Mouse (Mus musculus): ENCODE measurements around the gene Fbxo42. TPM values are rescaled to one million over a fixed set of nuclear protein-coding genes. Genes with fewer than 3 reads are reported as not detected.

Gene Fbxo42
- polyA plus RNA-seq, 1 experiment from 2014 or later: 21.6 TPM

- peaks cover 28% of the 10 kb centered on the region for H3K4me1 ChIP-seq
- H3K4me3 ChIP-seq: no peak overlapping the region
- no peaks in the 10 kb centered on the region for H3K9me3 ChIP-seq (replicated peaks)
- H3K27me3 ChIP-seq (replicated peaks): peaks cover 91% of the 10 kb centered on the region
- H3K27ac ChIP-seq: no peak overlapping the region
- H3K9ac ChIP-seq: no peak overlapping the region
- ATAC-seq: no peak
- H3K4me2 ChIP-seq: no peak overlapping the region
- 58% methylated on average over 3 of the region's 3 CpGs for WGBS (ENCODE audit: insufficient replicate concordance)
- no peaks in the 10 kb centered on the region for H3K36me3 ChIP-seq
Measured at GRCm38 (mm10) chr4:141236856-141237255, 89.1 kb downstream of the Fbxo42 start.

- no peak overlapping the region for H3K27ac ChIP-seq
- H3K36me3 ChIP-seq: no peaks in the 10 kb centered on the region
- 6% methylated on average over 20 of the region's 20 CpGs for WGBS (ENCODE audit: insufficient replicate concordance)
- peaks cover 95% of the 10 kb centered on the region for H3K27me3 ChIP-seq (replicated peaks)
- peaks cover 34% of the 10 kb centered on the region for H3K4me1 ChIP-seq
- no peak for ATAC-seq
- H3K9ac ChIP-seq: 0 out of 2 replicates have a peak overlapping the region, but pooled peaks have one; percentile 19
- H3K9me3 ChIP-seq (replicated peaks): no peaks in the 10 kb centered on the region
- peak overlapping the region; percentile 43 for H3K4me3 ChIP-seq
- peak overlapping the region; percentile 65 for H3K4me2 ChIP-seq
Measured at GRCm38 (mm10) chr4:141238492-141239387, 91.0 kb downstream of the Fbxo42 start.

GRCm38 (mm10) chr4:141239388-141240125 is 91.8 kb downstream of the Fbxo42 start, which contains the start of gene Arhgef19:
Gene Arhgef19 (plus strand): TSS chr4:141239499.
- H3K36me3 ChIP-seq: no peaks in the 10 kb centered on the region
- peak within 1 kb of the TSS; percentile 43 for H3K4me3 ChIP-seq
- H3K4me2 ChIP-seq: peak within 1 kb of the TSS; percentile 65
- no peak within 1 kb of the TSS for H3K27ac ChIP-seq
- H3K4me1 ChIP-seq: peaks cover 34% of the 10 kb centered on the region
- no peaks in the 10 kb centered on the region for H3K9me3 ChIP-seq (replicated peaks)
- 0 out of 2 replicates have a peak within 1 kb of the TSS, but pooled peaks have one; percentile 19 for H3K9ac ChIP-seq
- peak; percentile 90 for ATAC-seq
- 2% methylated on average over 31 of the region's 31 CpGs for WGBS (ENCODE audit: insufficient replicate concordance)
- peaks cover 95% of the 10 kb centered on the region for H3K27me3 ChIP-seq (replicated peaks)

- peaks cover 34% of the 10 kb centered on the region for H3K4me1 ChIP-seq
Measured at GRCm38 (mm10) chr4:141240617-141241016, 92.9 kb downstream of the Fbxo42 start.

GRCm38 (mm10) chr4:141241861-141242260 is 94.1 kb downstream of the Fbxo42 start:
- 23% methylated on average over 15 of the region's 15 CpGs for WGBS (ENCODE audit: insufficient replicate concordance)
- H3K27ac ChIP-seq: no peak overlapping the region
- ATAC-seq: no peak
- no peaks in the 10 kb centered on the region for H3K36me3 ChIP-seq
- H3K4me1 ChIP-seq: peaks cover 34% of the 10 kb centered on the region
- no peak overlapping the region for H3K4me2 ChIP-seq
- peaks cover 98% of the 10 kb centered on the region for H3K27me3 ChIP-seq (replicated peaks)
- no peak overlapping the region for H3K4me3 ChIP-seq
- H3K9ac ChIP-seq: no peak overlapping the region
- H3K9me3 ChIP-seq (replicated peaks): no peaks in the 10 kb centered on the region

More at GRCm38 (mm10) chr4:141240617-141241016, 92.9 kb downstream of the Fbxo42 start:
- no peaks in the 10 kb centered on the region for H3K36me3 ChIP-seq
- peak overlapping the region; percentile 65 for H3K4me2 ChIP-seq
- H3K9me3 ChIP-seq (replicated peaks): no peaks in the 10 kb centered on the region
- no peak overlapping the region for H3K27ac ChIP-seq
- peak; percentile 48 for ATAC-seq
- WGBS (ENCODE audit: insufficient replicate concordance): 1% methylated on average over 14 of the region's 14 CpGs
- H3K27me3 ChIP-seq (replicated peaks): peaks cover 97% of the 10 kb centered on the region
- no peak overlapping the region for H3K9ac ChIP-seq
- H3K4me3 ChIP-seq: peak overlapping the region; percentile 10

GRCm38 (mm10) chr4:141242651-141243241 is 95.0 kb downstream of the Fbxo42 start:
- peaks cover 99% of the 10 kb centered on the region for H3K27me3 ChIP-seq (replicated peaks)
- H3K36me3 ChIP-seq: no peaks in the 10 kb centered on the region
- H3K9me3 ChIP-seq (replicated peaks): no peaks in the 10 kb centered on the region
- WGBS (ENCODE audit: insufficient replicate concordance): 10% methylated on average over 11 of the region's 11 CpGs
- H3K4me2 ChIP-seq: no peak overlapping the region
- H3K27ac ChIP-seq: no peak overlapping the region
- H3K4me1 ChIP-seq: peaks cover 41% of the 10 kb centered on the region
- H3K9ac ChIP-seq: no peak overlapping the region
- H3K4me3 ChIP-seq: no peak overlapping the region
- no peak for ATAC-seq

GRCm38 (mm10) chr4:141243636-141244035 is 95.9 kb downstream of the Fbxo42 start:
- Histone ChIP-seq H3K4me2 (no peak overlapping the region), H3K36me3 (no peaks in the 10 kb centered on the region), H3K9me3 (replicated peaks) (no peaks in the 10 kb centered on the region), H3K27me3 (replicated peaks) (peaks cover 100% of the 10 kb centered on the region), H3K27ac (no peak overlapping the region), H3K9ac (no peak overlapping the region), H3K4me3 (no peak overlapping the region), H3K4me1 (peaks cover 47% of the 10 kb centered on the region)
- 46% methylated on average over 5 of the region's 5 CpGs for WGBS (ENCODE audit: insufficient replicate concordance)
- no peak for ATAC-seq

GRCm38 (mm10) chr4:141244401-141244800 is 96.7 kb downstream of the Fbxo42 start:
- WGBS (ENCODE audit: insufficient replicate concordance): 48% methylated on average over 5 of the region's 5 CpGs
- H3K4me2 ChIP-seq: no peak overlapping the region
- no peak for ATAC-seq
- no peak overlapping the region for H3K27ac ChIP-seq
- H3K36me3 ChIP-seq: no peaks in the 10 kb centered on the region
- peaks cover 40% of the 10 kb centered on the region for H3K4me1 ChIP-seq
- H3K27me3 ChIP-seq (replicated peaks): peaks cover 100% of the 10 kb centered on the region
- H3K4me3 ChIP-seq: no peak overlapping the region
- H3K9me3 ChIP-seq (replicated peaks): no peaks in the 10 kb centered on the region
- H3K9ac ChIP-seq: no peak overlapping the region

- Histone ChIP-seq H3K9ac (no peak overlapping the region), H3K27ac (no peak overlapping the region), H3K4me3 (no peak overlapping the region)
Measured at GRCm38 (mm10) chr4:141244931-141245425, 97.3 kb downstream of the Fbxo42 start.

GRCm38 (mm10) chr4:141246089-141246997 is 98.6 kb downstream of the Fbxo42 start:
- Histone ChIP-seq H3K27ac (no peak overlapping the region), H3K9ac (no peak overlapping the region), H3K4me1 (peaks cover 23% of the 10 kb centered on the region)

More at GRCm38 (mm10) chr4:141244931-141245425, 97.3 kb downstream of the Fbxo42 start:
- no peaks in the 10 kb centered on the region for H3K36me3 ChIP-seq
- 28% methylated on average over 9 of the region's 9 CpGs for WGBS (ENCODE audit: insufficient replicate concordance)
- H3K27me3 ChIP-seq (replicated peaks): peaks cover 100% of the 10 kb centered on the region
- peaks cover 34% of the 10 kb centered on the region for H3K4me1 ChIP-seq
- no peaks in the 10 kb centered on the region for H3K9me3 ChIP-seq (replicated peaks)
- no peak overlapping the region for H3K4me2 ChIP-seq
- no peak for ATAC-seq

GRCm38 (mm10) chr4:141246998-141247350 is 99.3 kb downstream of the Fbxo42 start:
- H3K4me3 ChIP-seq: no peak overlapping the region; the same call in 1 of the 2 replicates
- no peaks in the 10 kb centered on the region for H3K9me3 ChIP-seq (replicated peaks)
- H3K4me1 ChIP-seq: peaks cover 23% of the 10 kb centered on the region
- H3K4me2 ChIP-seq: peak overlapping the region; percentile 61
- ATAC-seq: no peak
- no peak overlapping the region for H3K27ac ChIP-seq
- H3K36me3 ChIP-seq: no peaks in the 10 kb centered on the region
- H3K9ac ChIP-seq: no peak overlapping the region
- 9% methylated on average over 17 of the region's 17 CpGs for WGBS (ENCODE audit: insufficient replicate concordance)
- peaks cover 98% of the 10 kb centered on the region for H3K27me3 ChIP-seq (replicated peaks)

More at GRCm38 (mm10) chr4:141246089-141246997, 98.6 kb downstream of the Fbxo42 start:
- peak overlapping the region; percentile 61; the same call in 1 of the 2 replicates for H3K4me2 ChIP-seq
- H3K9me3 ChIP-seq (replicated peaks): no peaks in the 10 kb centered on the region
- H3K27me3 ChIP-seq (replicated peaks): peaks cover 100% of the 10 kb centered on the region
- 21% methylated on average over 24 of the region's 24 CpGs for WGBS (ENCODE audit: insufficient replicate concordance)
- no peak for ATAC-seq
- H3K36me3 ChIP-seq: no peaks in the 10 kb centered on the region
- H3K4me3 ChIP-seq: no peak overlapping the region; the same call in 1 of the 2 replicates

All from liver, embryonic 12.5 days (tissue).